Mouse (Mus musculus) erythroblast, embryonic 14.5 days (primary cell): ENCODE measurements around the gene Map3k1.

Experiments
- GATA1 ChIP-seq: IDR thresholded peaks from 2 replicates; pipeline ENCODE4 v1.6.1; 2012; ENCODE audit warnings: low read length, inconsistent platforms, mixed read lengths
- TAL1 ChIP-seq: IDR thresholded peaks from 3 replicates; pipeline ENCODE4 v1.6.1; 2012; ENCODE audit warnings: low read length, inconsistent platforms, mixed read lengths

GRCm38 (mm10) chr13:111844313-111844712 lies 35.5 kb upstream of the Map3k1 start:
- TF ChIP-seq GATA1 (no peak), TAL1 (no peak)
